Mouse (Mus musculus): Measurements from ENCODE around the gene Fbln2.

Fbln2 gene

GRCm38 (mm10) chr6:91228980-91229379 is 16.7 kb downstream of the Fbln2 start:
- DNase-seq (ENCODE audit: low spot score in 2 of 2): no peak

- no peak for DNase-seq (ENCODE audit: low spot score in 2 of 2)
These were observed 18.7 kb downstream of the Fbln2 start for GRCm38 (mm10) chr6:91231000-91231399.

GRCm38 (mm10) chr6:91231523-91231922 is 19.3 kb downstream of the Fbln2 start:
- no peak for DNase-seq (ENCODE audit: low spot score in 2 of 2)

- no peak for DNase-seq (ENCODE audit: low spot score in 2 of 2)
These were observed 20.8 kb downstream of the Fbln2 start for GRCm38 (mm10) chr6:91233011-91233410.

- no peak for DNase-seq (ENCODE audit: low spot score in 2 of 2)
These were observed 21.3 kb downstream of the Fbln2 start for GRCm38 (mm10) chr6:91233424-91234015.

GRCm38 (mm10) chr6:91236006-91236405 is 23.8 kb downstream of the Fbln2 start:
- no peak for DNase-seq (ENCODE audit: low spot score in 2 of 2)

- no peak for DNase-seq (ENCODE audit: low spot score in 2 of 2)
These were observed 24.2 kb downstream of the Fbln2 start for GRCm38 (mm10) chr6:91236429-91236828.

- no peak for DNase-seq (ENCODE audit: low spot score in 2 of 2)
These were observed 25.0 kb downstream of the Fbln2 start for GRCm38 (mm10) chr6:91237273-91237672.

GRCm38 (mm10) chr6:91240537-91240936 is 28.3 kb downstream of the Fbln2 start:
- DNase-seq (ENCODE audit: low spot score in 2 of 2): no peak

- no peak for DNase-seq (ENCODE audit: low spot score in 2 of 2)
These were observed 28.7 kb downstream of the Fbln2 start for GRCm38 (mm10) chr6:91240964-91241363.

- DNase-seq (ENCODE audit: low spot score in 2 of 2): no peak
These were observed 31.1 kb downstream of the Fbln2 start for GRCm38 (mm10) chr6:91243395-91243794.

- DNase-seq (ENCODE audit: low spot score in 2 of 2): no peak
These were observed 32.1 kb downstream of the Fbln2 start for GRCm38 (mm10) chr6:91244331-91244730.

- DNase-seq (ENCODE audit: low spot score in 2 of 2): no peak
These were observed 33.1 kb downstream of the Fbln2 start for GRCm38 (mm10) chr6:91245331-91245730.

GRCm38 (mm10) chr6:91247343-91247742 is 35.1 kb downstream of the Fbln2 start:
- no peak for DNase-seq (ENCODE audit: low spot score in 2 of 2)

- DNase-seq (ENCODE audit: low spot score in 2 of 2): no peak
These were observed 36.4 kb downstream of the Fbln2 start for GRCm38 (mm10) chr6:91248627-91249026.

- no peak for DNase-seq (ENCODE audit: low spot score in 2 of 2)
These were observed 37.5 kb downstream of the Fbln2 start for GRCm38 (mm10) chr6:91249797-91250196.

GRCm38 (mm10) chr6:91259440-91260120 is 47.3 kb downstream of the Fbln2 start:
- DNase-seq (ENCODE audit: low spot score in 2 of 2): no peak

GRCm38 (mm10) chr6:91260347-91260986 is 48.2 kb downstream of the Fbln2 start:
- DNase-seq (ENCODE audit: low spot score in 2 of 2): no peak

- no peak for DNase-seq (ENCODE audit: low spot score in 2 of 2)
These were observed 48.7 kb downstream of the Fbln2 start for GRCm38 (mm10) chr6:91260987-91261367.

- no peak for DNase-seq (ENCODE audit: low spot score in 2 of 2)
These were observed 53.4 kb downstream of the Fbln2 start for GRCm38 (mm10) chr6:91265616-91266015.

GRCm38 (mm10) chr6:91266647-91267046 is 54.4 kb downstream of the Fbln2 start:
- DNase-seq (ENCODE audit: low spot score in 2 of 2): no peak

- no peak for DNase-seq (ENCODE audit: low spot score in 2 of 2)
These were observed 56.1 kb downstream of the Fbln2 start for GRCm38 (mm10) chr6:91268318-91268717.

GRCm38 (mm10) chr6:91277549-91277948 is 65.3 kb downstream of the Fbln2 start:
- peak in 1 of 2 experiments; percentile 18 for DNase-seq (ENCODE audit: low spot score in 2 of 2)
